Mouse (Mus musculus) cerebellum, postnatal 10 days (tissue): ENCODE measurements around the gene Gclc.

Experiments used
- DNase-seq, 2 experiments: peaks; one replicate each; pipeline ENCODE4 v3.0.0; 2021; ENCODE audit warnings: mixed read lengths in 2 of 2

Gene Gclc

GRCm38 (mm10) chr9:77787936-77788335 lies 33.6 kb downstream of the Gclc start:
- DNase-seq = no peak

DNA sequence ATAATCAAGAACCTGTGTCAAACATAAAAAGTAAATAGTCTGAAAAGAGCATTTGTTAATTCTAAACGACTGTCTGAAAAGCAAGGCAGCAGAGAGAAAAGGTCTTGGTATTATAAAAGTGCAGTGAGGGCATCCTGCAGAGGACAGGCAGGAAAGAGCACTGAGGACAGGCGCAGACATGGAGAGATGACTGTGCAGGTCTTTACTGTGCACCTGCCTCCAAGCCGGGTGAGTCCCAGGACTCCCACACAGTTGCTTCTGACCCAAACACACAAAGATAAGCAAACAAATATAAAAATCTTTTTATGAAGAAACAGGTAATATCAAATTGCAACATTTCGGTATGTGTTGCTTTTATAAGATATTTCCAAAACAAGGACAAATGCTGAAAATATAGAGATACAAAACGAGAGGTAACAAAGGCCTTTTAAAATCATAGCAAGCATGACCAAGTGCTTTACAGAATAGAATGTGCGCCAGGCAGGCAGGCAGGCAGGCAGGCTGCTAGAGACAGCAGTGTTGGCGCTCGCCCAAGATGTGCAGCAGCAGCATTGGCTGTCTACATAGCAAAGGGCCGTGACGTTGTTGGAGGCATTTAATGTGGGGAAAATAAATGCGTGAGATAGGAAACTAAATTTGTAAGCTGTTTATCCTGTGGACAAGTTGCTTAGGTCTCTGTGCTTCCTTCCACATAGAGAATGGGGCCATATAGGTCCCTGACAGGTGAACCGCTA lies 35.4 kb downstream of the Gclc start:
- DNase-seq = peak; percentile 90

DNA sequence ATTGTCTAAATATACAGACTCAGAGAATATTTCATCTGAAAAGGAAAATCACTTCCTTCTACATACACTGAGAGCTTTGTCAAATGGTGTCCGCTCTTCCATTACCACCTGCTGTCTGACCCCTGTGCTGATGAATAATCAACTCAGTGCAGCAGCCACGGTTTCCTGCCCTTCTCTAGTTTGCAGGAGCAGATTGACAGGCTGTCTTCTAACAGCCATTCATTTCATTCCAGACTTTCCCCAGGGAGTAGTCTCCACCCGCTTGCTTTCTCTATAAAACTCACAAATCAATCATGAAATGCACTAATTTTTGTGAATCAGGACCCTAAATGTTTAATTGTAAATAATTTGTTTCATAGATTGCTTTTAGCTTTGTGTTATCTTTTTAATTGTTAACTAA lies 39.5 kb downstream of the Gclc start:
- DNase-seq = no peak

DNA sequence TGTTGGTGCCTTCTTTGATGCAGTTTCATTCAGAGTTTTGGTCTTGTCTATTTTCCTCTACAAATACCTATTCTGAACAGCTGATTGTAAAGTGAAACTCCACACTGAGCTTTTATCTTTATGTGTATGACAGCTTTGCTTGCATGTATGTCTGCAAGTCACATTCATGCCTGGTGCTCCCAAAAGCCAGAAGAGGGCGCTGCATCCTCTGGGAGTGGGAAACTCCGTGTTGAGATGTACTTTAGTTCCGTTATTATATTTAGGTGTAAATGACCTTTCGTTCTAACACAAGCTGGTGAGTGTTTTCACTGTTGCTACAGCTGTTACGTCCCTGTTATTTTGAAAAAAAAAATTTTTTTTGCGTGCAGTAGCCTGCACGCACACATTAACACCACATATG lies 48.1 kb downstream of the Gclc start:
- DNase-seq = peak; percentile 50 to 56

GRCm38 (mm10) chr9:77806426-77806825 lies 52.1 kb downstream of the Gclc start:
- no peak for DNase-seq

- DNase-seq = peak; percentile 90 to 93
Observed at GRCm38 (mm10) chr9:77806842-77807668, 52.7 kb downstream of the Gclc start.

DNA sequence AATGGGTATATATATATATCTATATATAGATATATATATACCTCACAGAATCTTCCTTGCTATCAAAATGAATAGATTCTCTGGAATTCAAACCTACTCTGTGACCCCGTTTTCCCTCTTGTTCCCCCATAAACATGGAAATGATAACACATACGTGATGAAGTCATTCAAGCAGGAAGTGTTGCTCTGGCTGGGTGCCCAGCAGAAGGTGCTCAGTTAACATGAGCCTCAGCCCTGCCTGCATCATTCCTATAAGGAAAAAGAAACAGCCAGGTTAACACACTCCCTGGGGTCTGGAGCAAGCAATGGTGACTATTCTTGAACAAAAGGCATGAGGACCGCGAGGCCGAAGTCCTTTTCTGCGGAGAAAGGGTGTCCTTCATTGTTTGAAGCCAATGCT lies 54.1 kb downstream of the Gclc start:
- DNase-seq = peak in 1 of 2 experiments; percentile 9

DNA sequence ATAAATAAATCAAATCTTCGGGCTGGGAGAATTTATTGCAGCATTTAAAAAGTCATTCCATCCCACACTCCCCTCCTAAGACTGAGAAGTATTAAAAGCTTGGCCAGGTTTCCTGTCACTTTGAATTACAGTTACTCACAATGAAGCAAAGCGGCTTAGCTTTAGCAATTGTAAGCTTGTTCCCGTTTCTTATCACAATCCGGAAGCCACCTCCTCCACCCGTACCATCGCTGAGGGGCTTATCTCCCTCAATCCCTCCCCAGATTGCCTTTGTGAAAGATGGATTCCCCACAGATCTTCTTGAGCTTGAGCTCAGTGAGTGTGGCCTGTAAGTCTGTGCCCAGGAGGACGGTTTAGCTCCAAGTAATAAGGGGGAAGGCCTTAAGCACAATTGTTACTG lies 64.5 kb downstream of the Gclc start:
- DNase-seq = no peak

DNA sequence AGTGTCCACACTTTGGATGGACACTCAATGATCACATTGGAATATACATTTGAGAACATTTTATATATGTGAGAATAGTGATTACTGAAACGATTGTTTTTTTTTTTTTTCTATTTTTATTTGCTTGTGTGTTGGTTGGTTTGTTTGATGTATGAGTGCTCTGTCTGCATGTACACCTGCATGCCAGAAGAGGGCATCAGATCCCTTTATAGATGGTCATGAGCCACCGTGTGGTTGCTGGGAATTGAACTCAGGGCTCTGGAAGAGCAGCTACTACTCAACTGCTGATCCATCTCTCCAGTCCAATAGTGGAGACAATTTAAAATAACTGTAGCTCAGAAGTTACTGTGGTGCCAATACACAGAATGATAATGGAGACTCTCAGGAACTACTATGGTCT lies 65.0 kb downstream of the Gclc start:
- no peak for DNase-seq

- no peak for DNase-seq
Observed at GRCm38 (mm10) chr9:77820836-77821235, 66.5 kb downstream of the Gclc start.

- DNase-seq = no peak
Observed at GRCm38 (mm10) chr9:77825380-77825961, 71.1 kb downstream of the Gclc start.

- no peak for DNase-seq
Observed at GRCm38 (mm10) chr9:77826237-77826636, 71.9 kb downstream of the Gclc start.

GRCm38 (mm10) chr9:77828531-77828965 lies 74.2 kb downstream of the Gclc start:
- no peak for DNase-seq

DNA sequence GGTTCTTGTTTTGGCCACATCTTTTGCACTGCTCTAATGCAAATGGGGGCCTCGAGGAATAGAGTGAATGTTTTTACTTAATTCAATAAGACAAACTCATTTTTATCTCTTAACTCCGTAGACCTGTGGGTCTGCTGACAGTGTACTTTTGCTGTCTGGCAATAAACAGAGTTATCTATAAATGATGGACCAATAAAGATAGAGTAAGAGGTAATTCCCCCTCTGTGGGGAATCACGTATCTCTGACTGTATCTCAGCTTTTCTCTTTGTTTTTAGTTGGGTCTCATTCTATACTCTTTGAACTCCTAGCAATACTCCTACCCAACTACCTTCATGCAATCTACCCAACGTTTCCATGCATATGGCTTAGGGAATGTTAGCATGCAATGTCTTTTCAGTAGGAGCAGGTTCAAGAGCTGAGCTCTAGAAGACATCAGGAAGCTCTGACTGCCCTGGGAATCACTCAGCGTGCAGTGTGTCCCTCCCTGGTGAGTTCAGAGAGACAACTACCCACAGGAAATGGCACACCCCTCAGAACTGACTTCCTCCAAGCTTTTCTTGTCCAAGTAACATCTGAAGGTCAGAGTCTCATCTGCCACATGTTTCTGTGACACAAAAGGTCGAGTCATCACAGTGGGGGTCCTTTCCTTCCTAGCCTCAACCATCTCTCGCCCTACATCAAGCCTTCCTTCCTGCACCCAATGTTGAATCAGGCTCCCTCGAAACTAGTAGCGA lies 80.1 kb downstream of the Gclc start:
- no peak for DNase-seq

GRCm38 (mm10) chr9:77835122-77835521 lies 80.8 kb downstream of the Gclc start:
- DNase-seq = no peak

DNA sequence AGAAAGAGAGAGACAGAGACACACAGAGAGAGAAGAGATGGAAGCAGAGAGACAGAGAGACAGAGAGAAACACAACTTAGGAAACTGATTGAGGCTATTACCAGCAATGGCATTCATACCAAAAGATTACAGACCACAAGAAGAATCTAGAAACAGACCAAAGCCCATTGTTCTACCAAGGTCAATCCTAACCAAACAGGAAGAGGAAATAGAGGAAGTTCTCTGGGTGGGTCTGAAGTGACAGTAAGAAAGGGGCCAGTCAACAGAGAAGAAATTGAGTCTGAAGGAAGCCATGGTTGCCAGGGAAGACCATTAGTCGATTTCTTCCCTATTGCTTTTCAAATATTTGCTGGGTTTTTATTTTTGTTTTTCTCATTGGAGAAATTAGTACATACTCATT lies 81.4 kb downstream of the Gclc start:
- no peak for DNase-seq

GRCm38 (mm10) chr9:77838586-77838985 lies 84.3 kb downstream of the Gclc start:
- no peak for DNase-seq
